Mouse (Mus musculus) heart, adult 2 months (tissue): Measurements from ENCODE around the gene Rfpl4. TPM values are rescaled to one million over a fixed set of nuclear protein-coding genes. Genes with fewer than 3 reads are reported as not detected.

Experiments used
- DNase-seq, 2 experiments: peaks; one replicate each; pipeline ENCODE4 v3.0.0; 2021
- H3K27ac ChIP-seq: fragments of 200-600 bp; 2 replicates; pipeline ENCODE4 v1.8.1; 2022
- H3K27me3 ChIP-seq: fragments of 200-500 bp; 2 replicates; pipeline ENCODE4 v1.6.1; 2012; ENCODE audit warnings: mild to moderate bottlenecking, low read length, inconsistent platforms, mixed read lengths; ENCODE audit not compliant: control insufficient read depth, insufficient read depth
- H3K36me3 ChIP-seq: fragments of 200-500 bp; 2 replicates; pipeline ENCODE4 v1.6.1; 2012; ENCODE audit warnings: low read length, inconsistent platforms; ENCODE audit not compliant: control insufficient read depth, insufficient read depth
- H3K4me1 ChIP-seq: fragments of 200-500 bp; 2 replicates; pipeline ENCODE4 v1.6.1; 2011; ENCODE audit warnings: low read length; ENCODE audit not compliant: control insufficient read depth, insufficient read depth
- H3K4me3 ChIP-seq: fragments of 200-600 bp; 2 replicates; pipeline ENCODE4 v1.8.1; 2022
- H3K79me2 ChIP-seq: fragments of 200-500 bp; replicated peaks from 2 replicates; pipeline ENCODE4 v1.6.1; 2012; ENCODE audit warnings: mild to moderate bottlenecking, inconsistent platforms, low read length, moderate library complexity, mixed read lengths; ENCODE audit not compliant: control insufficient read depth, insufficient read depth
- H3K9ac ChIP-seq: fragments of 200-500 bp; 2 replicates; pipeline ENCODE4 v1.6.1; 2012; ENCODE audit warnings: low read depth, mild to moderate bottlenecking, control low read depth, inconsistent platforms, low read length, mixed read lengths
- CTCF ChIP-seq: fragments of 200-600 bp; IDR thresholded peaks from 2 replicates; pipeline ENCODE4 v1.8.1; 2022; ENCODE audit warnings: antibody characterized with exemption, mild to moderate bottlenecking, moderate library complexity
- EP300 ChIP-seq: fragments of 200-500 bp; IDR thresholded peaks from 2 replicates; pipeline ENCODE4 v1.6.1; 2011; ENCODE audit warnings: low read depth, low read length, control low read depth; ENCODE audit not compliant: insufficient read depth
- POLR2A ChIP-seq: fragments of 200-500 bp; IDR thresholded peaks from 2 replicates; pipeline ENCODE4 v1.6.1; 2011; ENCODE audit warnings: mild to moderate bottlenecking, low read depth, low read length, control low read depth; ENCODE audit not compliant: insufficient read depth
- WGBS: fragments of 180-500 bp; shearing (Covaris S2); methylation state at CpG from one replicate; pipeline ENCODE4 v1.1.7; 2018; 5-methylcytosine and 5-hydroxymethylcytosine counted together
- intact Hi-C: fragments of 180-260 bp; cut with DNase I; formaldehyde crosslinking; loops from one replicate; pipeline ENCODE4 v1.15.1; 2025
- polyA plus RNA-seq: library from polyadenylated mRNA; depleted of rRNA; stranded (reverse); fragments of >200 nt; gene quantifications from 2 replicates; pipeline ENCODE4 v1.2.3, GENCODE M21; 2012
- total RNA-seq, 2 experiments: library from RNA; stranded (reverse); gene quantifications; 2 replicates each; pipeline ENCODE4 v1.2.3; 2021

Rfpl4 gene
- total and polyA plus RNA-seq, 3 experiments = not detected

- peaks cover 13% of the 10 kb centered on the region for H3K36me3 ChIP-seq
- no peak overlapping the region for H3K9ac ChIP-seq
- H3K27ac ChIP-seq = no peak overlapping the region
- WGBS = 75% methylated on average over 2 of the region's 2 CpGs
- DNase-seq = no peak
- peaks cover 1% of the 10 kb centered on the region for H3K4me1 ChIP-seq
- intact Hi-C loops = no loop called here
- H3K79me2 ChIP-seq = peaks cover 1% of the 10 kb centered on the region
- H3K27me3 ChIP-seq = no peaks in the 10 kb centered on the region
- H3K4me3 ChIP-seq = no peak overlapping the region
- no peak for TF ChIP-seq POLR2A
- no peak for TF ChIP-seq CTCF
- no peak for TF ChIP-seq EP300
Observed at GRCm38 (mm10) chr7:5076931-5077330, 39.8 kb downstream of the Rfpl4 start.

GRCm38 (mm10) chr7:5074984-5075383 is 41.8 kb downstream of the Rfpl4 start:
- no peak overlapping the region for H3K9ac ChIP-seq
- DNase-seq = no peak
- no peak overlapping the region for H3K4me3 ChIP-seq
- intact Hi-C loops = no loop called here
- peaks cover 12% of the 10 kb centered on the region for H3K36me3 ChIP-seq
- no peak for TF ChIP-seq CTCF
- TF ChIP-seq POLR2A = no peak
- no peak for TF ChIP-seq EP300
- no peaks in the 10 kb centered on the region for H3K27me3 ChIP-seq
- H3K79me2 ChIP-seq = peaks cover 2% of the 10 kb centered on the region
- no peak overlapping the region for H3K27ac ChIP-seq
- 90% methylated on average over 5 of the region's 5 CpGs for WGBS
- H3K4me1 ChIP-seq = no peaks in the 10 kb centered on the region

- no peak overlapping the region for H3K4me3 ChIP-seq
- H3K4me1 ChIP-seq = no peaks in the 10 kb centered on the region
- no peaks in the 10 kb centered on the region for H3K27me3 ChIP-seq
- H3K79me2 ChIP-seq = peaks cover 2% of the 10 kb centered on the region
- intact Hi-C loops = no loop called here
- 67% methylated on average over 1 of the region's 1 CpGs for WGBS
- DNase-seq = no peak
- TF ChIP-seq POLR2A (no peak), EP300 (no peak), CTCF (no peak)
- no peak overlapping the region for H3K27ac ChIP-seq
- peaks cover 15% of the 10 kb centered on the region for H3K36me3 ChIP-seq
- no peak overlapping the region for H3K9ac ChIP-seq
Observed at GRCm38 (mm10) chr7:5073586-5073985, 43.2 kb downstream of the Rfpl4 start.

- intact Hi-C loops = loop anchor here (5.0 to 10.0 kb wide), 2 partner anchors 323 to 380 kb away; partner anchors contain the start of genes Hspbp1 and Kmt5c
- 83% methylated on average over 6 of the region's 6 CpGs for WGBS
Observed at GRCm38 (mm10) chr7:5064886-5065285, 51.9 kb downstream of the Rfpl4 start.

GRCm38 (mm10) chr7:5062360-5063001 is 54.3 kb downstream of the Rfpl4 start:
- peaks cover 16% of the 10 kb centered on the region for H3K36me3 ChIP-seq
- 1% methylated on average over 50 of the region's 51 CpGs for whole genome bisulfite sequencing
- H3K4me3 ChIP-seq = peak overlapping the region; percentile 93
- peaks cover 6% of the 10 kb centered on the region for H3K79me2 ChIP-seq
- peak overlapping the region; percentile 100 for H3K27ac ChIP-seq
- H3K9ac ChIP-seq = peak overlapping the region; percentile 90
- TF ChIP-seq EP300 (no peak), CTCF (no peak), POLR2A (no peak; the same call in 1 of the 2 replicates)
- no peak for DNase-seq
- no peaks in the 10 kb centered on the region; the same call in 1 of the 2 replicates for H3K27me3 ChIP-seq
- H3K4me1 ChIP-seq = peaks cover 6% of the 10 kb centered on the region
- intact Hi-C loops = loop anchor here (1.0 to 10.0 kb wide), 4 partner anchors 16 to 378 kb away; partner anchors contain the start of genes Gm44973, Hspbp1 and Kmt5c

More at GRCm38 (mm10) chr7:5064886-5065285, 51.9 kb downstream of the Rfpl4 start:
- Histone ChIP-seq H3K4me1 (peaks cover 6% of the 10 kb centered on the region), H3K79me2 (peaks cover 7% of the 10 kb centered on the region), H3K4me3 (no peak overlapping the region), H3K9ac (no peak overlapping the region), H3K27ac (no peak overlapping the region), H3K27me3 (no peaks in the 10 kb centered on the region), H3K36me3 (peaks cover 19% of the 10 kb centered on the region)
- no peak for DNase-seq
- TF ChIP-seq EP300 = no peak
- TF ChIP-seq CTCF = no peak
- no peak for TF ChIP-seq POLR2A

- H3K9ac ChIP-seq = peak within 1 kb of the TSS; percentile 90
- H3K27me3 ChIP-seq = peaks cover 2% of the 10 kb centered on the region
- whole genome bisulfite sequencing = under 1% methylated on average over 56 of the region's 65 CpGs
- H3K36me3 ChIP-seq = peaks cover 16% of the 10 kb centered on the region
- peaks cover 6% of the 10 kb centered on the region for H3K4me1 ChIP-seq
- intact Hi-C loops = loop anchor here (1.0 to 10.0 kb wide), 4 partner anchors 47 to 377 kb away; partner anchors contain the start of genes Gm44973, Hspbp1 and Kmt5c
- H3K27ac ChIP-seq = peak within 1 kb of the TSS; percentile 100
- DNase-seq = peak; percentile 95 to 96
- peak within 1 kb of the TSS; percentile 93 for H3K4me3 ChIP-seq
- no peak for TF ChIP-seq CTCF
- TF ChIP-seq EP300 = no peak
- TF ChIP-seq POLR2A = peak; percentile 68; the same call in 1 of the 2 replicates
- peaks cover 5% of the 10 kb centered on the region for H3K79me2 ChIP-seq
Observed at GRCm38 (mm10) chr7:5061774-5062359, 54.9 kb downstream of the Rfpl4 start, which contains the start of gene U2af2. TSS of gene U2af2 (plus strand) at chr7:5062143.
